Mouse (Mus musculus): ENCODE measurements around the gene Efnb1. TPM values are rescaled to one million over a fixed set of nuclear protein-coding genes. Genes with fewer than 3 reads are reported as not detected.

The Efnb1 gene
- polyA plus RNA-seq, 1 experiment from 2014 or later = 10.1 TPM

GRCm38 (mm10) chrX:99150712-99151111 is 14.8 kb downstream of the Efnb1 start:
- no peaks in the 10 kb centered on the region for H3K4me1 ChIP-seq (ENCODE audit: control insufficient read depth, insufficient read depth, low read length)
- no peak overlapping the region for H3K9ac ChIP-seq (replicated peaks; ENCODE audit: low read depth, low read length)
- H3K27me3 ChIP-seq (ENCODE audit: control insufficient read depth, insufficient read depth, low read length) = no peaks in the 10 kb centered on the region
- WGBS = 71% methylated on average over 3 of the region's 3 CpGs
- no peak for ATAC-seq (ENCODE audit: low read depth)
- no peaks in the 10 kb centered on the region for H3K9me3 ChIP-seq (ENCODE audit: control insufficient read depth, low read length)
- H3K4me2 ChIP-seq (ENCODE audit: low read depth, low read length) = no peak overlapping the region
- 0 out of 2 replicates have a peak, but pooled peaks cover 2% of the 10 kb centered on the region for H3K36me3 ChIP-seq (ENCODE audit: control insufficient read depth, insufficient read depth, low read length)
- no peak overlapping the region for H3K27ac ChIP-seq (ENCODE audit: low read depth, low read length)
- H3K4me3 ChIP-seq (ENCODE audit: low read depth, low read length) = no peak overlapping the region

- Histone ChIP-seq H3K9ac (replicated peaks; ENCODE audit: low read depth, low read length) (no peak overlapping the region), H3K27me3 (ENCODE audit: control insufficient read depth, insufficient read depth, low read length) (no peaks in the 10 kb centered on the region), H3K4me3 (ENCODE audit: low read depth, low read length) (no peak overlapping the region), H3K4me2 (ENCODE audit: low read depth, low read length) (no peak overlapping the region), H3K36me3 (ENCODE audit: control insufficient read depth, insufficient read depth, low read length) (no peaks in the 10 kb centered on the region), H3K27ac (ENCODE audit: low read depth, low read length) (no peak overlapping the region), H3K4me1 (ENCODE audit: control insufficient read depth, insufficient read depth, low read length) (no peaks in the 10 kb centered on the region), H3K9me3 (ENCODE audit: control insufficient read depth, low read length) (no peaks in the 10 kb centered on the region)
- WGBS = 62% methylated on average over 4 of the region's 4 CpGs
- ATAC-seq (ENCODE audit: low read depth) = no peak
These were observed 15.5 kb downstream of the Efnb1 start for GRCm38 (mm10) chrX:99151434-99151833.

GRCm38 (mm10) chrX:99152141-99152540 is 16.2 kb downstream of the Efnb1 start:
- Histone ChIP-seq H3K4me2 (ENCODE audit: low read depth, low read length) (no peak overlapping the region), H3K4me1 (ENCODE audit: control insufficient read depth, insufficient read depth, low read length) (no peaks in the 10 kb centered on the region), H3K27ac (ENCODE audit: low read depth, low read length) (no peak overlapping the region)

GRCm38 (mm10) chrX:99152566-99153265 is 16.8 kb downstream of the Efnb1 start:
- 19% methylated on average over 9 of the region's 9 CpGs for WGBS
- Histone ChIP-seq H3K27ac (ENCODE audit: low read depth, low read length) (no peak overlapping the region), H3K9me3 (ENCODE audit: control insufficient read depth, low read length) (no peaks in the 10 kb centered on the region), H3K36me3 (ENCODE audit: control insufficient read depth, insufficient read depth, low read length) (no peaks in the 10 kb centered on the region), H3K27me3 (ENCODE audit: control insufficient read depth, insufficient read depth, low read length) (no peaks in the 10 kb centered on the region), H3K4me2 (ENCODE audit: low read depth, low read length) (no peak overlapping the region), H3K9ac (replicated peaks; ENCODE audit: low read depth, low read length) (no peak overlapping the region), H3K4me1 (ENCODE audit: control insufficient read depth, insufficient read depth, low read length) (no peaks in the 10 kb centered on the region), H3K4me3 (ENCODE audit: low read depth, low read length) (no peak overlapping the region)
- ATAC-seq (ENCODE audit: low read depth) = peak; percentile 26; the same call in 1 of the 2 replicates

More at GRCm38 (mm10) chrX:99152141-99152540, 16.2 kb downstream of the Efnb1 start:
- Histone ChIP-seq H3K36me3 (ENCODE audit: control insufficient read depth, insufficient read depth, low read length) (no peaks in the 10 kb centered on the region), H3K9ac (replicated peaks; ENCODE audit: low read depth, low read length) (no peak overlapping the region), H3K27me3 (ENCODE audit: control insufficient read depth, insufficient read depth, low read length) (no peaks in the 10 kb centered on the region), H3K9me3 (ENCODE audit: control insufficient read depth, low read length) (no peaks in the 10 kb centered on the region), H3K4me3 (ENCODE audit: low read depth, low read length) (no peak overlapping the region)
- no peak for ATAC-seq (ENCODE audit: low read depth)
- WGBS = 20% methylated on average over 3 of the region's 3 CpGs

- H3K27ac ChIP-seq (ENCODE audit: low read depth, low read length) = no peak overlapping the region
These were observed 17.3 kb downstream of the Efnb1 start for GRCm38 (mm10) chrX:99153266-99153646.

GRCm38 (mm10) chrX:99154358-99154757 is 18.4 kb downstream of the Efnb1 start:
- WGBS = 46% methylated on average over 5 of the region's 5 CpGs

More at GRCm38 (mm10) chrX:99153266-99153646, 17.3 kb downstream of the Efnb1 start:
- no peak overlapping the region for H3K9ac ChIP-seq (replicated peaks; ENCODE audit: low read depth, low read length)
- peak; percentile 16; the same call in 1 of the 2 replicates for ATAC-seq (ENCODE audit: low read depth)
- no peaks in the 10 kb centered on the region for H3K36me3 ChIP-seq (ENCODE audit: control insufficient read depth, insufficient read depth, low read length)
- no peak overlapping the region for H3K4me3 ChIP-seq (ENCODE audit: low read depth, low read length)
- no peaks in the 10 kb centered on the region for H3K4me1 ChIP-seq (ENCODE audit: control insufficient read depth, insufficient read depth, low read length)
- H3K9me3 ChIP-seq (ENCODE audit: control insufficient read depth, low read length) = no peaks in the 10 kb centered on the region
- 17% methylated on average over 3 of the region's 3 CpGs for WGBS
- no peak overlapping the region for H3K4me2 ChIP-seq (ENCODE audit: low read depth, low read length)
- no peaks in the 10 kb centered on the region for H3K27me3 ChIP-seq (ENCODE audit: control insufficient read depth, insufficient read depth, low read length)

GRCm38 (mm10) chrX:99159020-99159419 is 23.1 kb downstream of the Efnb1 start:
- 88% methylated on average over 8 of the region's 8 CpGs for WGBS
- H3K4me2 ChIP-seq (ENCODE audit: low read depth, low read length) = no peak overlapping the region
- no peaks in the 10 kb centered on the region for H3K4me1 ChIP-seq (ENCODE audit: control insufficient read depth, insufficient read depth, low read length)
- no peak overlapping the region for H3K9ac ChIP-seq (replicated peaks; ENCODE audit: low read depth, low read length)
- no peaks in the 10 kb centered on the region for H3K9me3 ChIP-seq (ENCODE audit: control insufficient read depth, low read length)
- H3K4me3 ChIP-seq (ENCODE audit: low read depth, low read length) = no peak overlapping the region
- H3K36me3 ChIP-seq (ENCODE audit: control insufficient read depth, insufficient read depth, low read length) = no peaks in the 10 kb centered on the region
- ATAC-seq (ENCODE audit: low read depth) = no peak
- H3K27ac ChIP-seq (ENCODE audit: low read depth, low read length) = no peak overlapping the region
- H3K27me3 ChIP-seq (ENCODE audit: control insufficient read depth, insufficient read depth, low read length) = no peaks in the 10 kb centered on the region

More at GRCm38 (mm10) chrX:99154358-99154757, 18.4 kb downstream of the Efnb1 start:
- H3K4me1 ChIP-seq (ENCODE audit: control insufficient read depth, insufficient read depth, low read length) = no peaks in the 10 kb centered on the region
- no peak for ATAC-seq (ENCODE audit: low read depth)
- H3K36me3 ChIP-seq (ENCODE audit: control insufficient read depth, insufficient read depth, low read length) = no peaks in the 10 kb centered on the region
- H3K9ac ChIP-seq (replicated peaks; ENCODE audit: low read depth, low read length) = no peak overlapping the region
- no peaks in the 10 kb centered on the region for H3K9me3 ChIP-seq (ENCODE audit: control insufficient read depth, low read length)
- H3K27me3 ChIP-seq (ENCODE audit: control insufficient read depth, insufficient read depth, low read length) = no peaks in the 10 kb centered on the region
- H3K4me3 ChIP-seq (ENCODE audit: low read depth, low read length) = no peak overlapping the region
- H3K27ac ChIP-seq (ENCODE audit: low read depth, low read length) = no peak overlapping the region
- H3K4me2 ChIP-seq (ENCODE audit: low read depth, low read length) = no peak overlapping the region

GRCm38 (mm10) chrX:99164111-99164510 is 28.2 kb downstream of the Efnb1 start:
- H3K36me3 ChIP-seq (ENCODE audit: control insufficient read depth, insufficient read depth, low read length) = no peaks in the 10 kb centered on the region
- no peak overlapping the region for H3K9ac ChIP-seq (replicated peaks; ENCODE audit: low read depth, low read length)
- H3K27ac ChIP-seq (ENCODE audit: low read depth, low read length) = no peak overlapping the region
- 86% methylated on average over 2 of the region's 2 CpGs for WGBS
- no peak overlapping the region for H3K4me2 ChIP-seq (ENCODE audit: low read depth, low read length)
- no peak for ATAC-seq (ENCODE audit: low read depth)
- no peaks in the 10 kb centered on the region for H3K4me1 ChIP-seq (ENCODE audit: control insufficient read depth, insufficient read depth, low read length)
- H3K4me3 ChIP-seq (ENCODE audit: low read depth, low read length) = no peak overlapping the region
- H3K9me3 ChIP-seq (ENCODE audit: control insufficient read depth, low read length) = no peaks in the 10 kb centered on the region
- H3K27me3 ChIP-seq (ENCODE audit: control insufficient read depth, insufficient read depth, low read length) = no peaks in the 10 kb centered on the region

- no peak overlapping the region for H3K4me3 ChIP-seq (ENCODE audit: low read depth, low read length)
- no peak overlapping the region for H3K27ac ChIP-seq (ENCODE audit: low read depth, low read length)
- no peak overlapping the region for H3K9ac ChIP-seq (replicated peaks; ENCODE audit: low read depth, low read length)
- 51% methylated on average over 4 of the region's 4 CpGs for WGBS
- H3K36me3 ChIP-seq (ENCODE audit: control insufficient read depth, insufficient read depth, low read length) = no peaks in the 10 kb centered on the region
- no peak overlapping the region for H3K4me2 ChIP-seq (ENCODE audit: low read depth, low read length)
- no peaks in the 10 kb centered on the region for H3K9me3 ChIP-seq (ENCODE audit: control insufficient read depth, low read length)
- no peaks in the 10 kb centered on the region for H3K27me3 ChIP-seq (ENCODE audit: control insufficient read depth, insufficient read depth, low read length)
- no peaks in the 10 kb centered on the region for H3K4me1 ChIP-seq (ENCODE audit: control insufficient read depth, insufficient read depth, low read length)
- ATAC-seq (ENCODE audit: low read depth) = no peak
These were observed 29.0 kb downstream of the Efnb1 start for GRCm38 (mm10) chrX:99164855-99165368.

Measured in neural tube, embryonic 14.5 days (tissue).